Mouse (Mus musculus) fat pad, adult 2 months (tissue): ENCODE results near the gene Olfr1353.
"Not testable (repeated sequence)": the region's sequence is repeated elsewhere in the genome, so short reads cannot be mapped to it uniquely, and the experiment has no call there.

Experiments
- DNase-seq: peaks from one replicate; pipeline ENCODE4 v3.0.0-alpha.2; 2011; ENCODE audit warnings: low read depth, low spot score; ENCODE audit errors: extremely low read depth

Gene Olfr1353

GRCm38 (mm10) chr10:78963009-78963408, at the start of gene Olfr1353:
Gene Olfr1353, plus strand, starts transcription at chr10:78963309.
- DNase-seq, result not testable (repeated sequence)

GRCm38 (mm10) chr10:78950336-78950735, 12.8 kb upstream of the Olfr1353 start, which contains the start of gene Olfr8:
Gene Olfr8, plus strand, starts transcription at chr10:78950636.
- not testable (repeated sequence) for DNase-seq

- DNase-seq, result no peak
Measured at GRCm38 (mm10) chr10:78980750-78981149, 17.6 kb downstream of the Olfr1353 start, which contains the start of gene Olfr1352. Gene Olfr1352, plus strand, starts transcription at chr10:78981050.

- DNase-seq, result no peak
Measured at GRCm38 (mm10) chr10:79012172-79012571, 49.1 kb downstream of the Olfr1353 start, which contains the start of gene Olfr1351. Gene Olfr1351, plus strand, starts transcription at chr10:79012472.
